Mouse (Mus musculus) B cell, adult 2 months (primary cell): ENCODE results near the gene Mrps7.
A peak's percentile ranks its signal among the peaks of the same experiment; 100 is the strongest.
"Not testable (repeated sequence)": the region's sequence is repeated elsewhere in the genome, so short reads cannot be mapped to it uniquely, and the experiment has no call there.

Experiments used
- DNase-seq, 2 experiments: peaks; one replicate each; pipeline ENCODE4 v3.0.0; 2022

Mrps7 gene

DNA sequence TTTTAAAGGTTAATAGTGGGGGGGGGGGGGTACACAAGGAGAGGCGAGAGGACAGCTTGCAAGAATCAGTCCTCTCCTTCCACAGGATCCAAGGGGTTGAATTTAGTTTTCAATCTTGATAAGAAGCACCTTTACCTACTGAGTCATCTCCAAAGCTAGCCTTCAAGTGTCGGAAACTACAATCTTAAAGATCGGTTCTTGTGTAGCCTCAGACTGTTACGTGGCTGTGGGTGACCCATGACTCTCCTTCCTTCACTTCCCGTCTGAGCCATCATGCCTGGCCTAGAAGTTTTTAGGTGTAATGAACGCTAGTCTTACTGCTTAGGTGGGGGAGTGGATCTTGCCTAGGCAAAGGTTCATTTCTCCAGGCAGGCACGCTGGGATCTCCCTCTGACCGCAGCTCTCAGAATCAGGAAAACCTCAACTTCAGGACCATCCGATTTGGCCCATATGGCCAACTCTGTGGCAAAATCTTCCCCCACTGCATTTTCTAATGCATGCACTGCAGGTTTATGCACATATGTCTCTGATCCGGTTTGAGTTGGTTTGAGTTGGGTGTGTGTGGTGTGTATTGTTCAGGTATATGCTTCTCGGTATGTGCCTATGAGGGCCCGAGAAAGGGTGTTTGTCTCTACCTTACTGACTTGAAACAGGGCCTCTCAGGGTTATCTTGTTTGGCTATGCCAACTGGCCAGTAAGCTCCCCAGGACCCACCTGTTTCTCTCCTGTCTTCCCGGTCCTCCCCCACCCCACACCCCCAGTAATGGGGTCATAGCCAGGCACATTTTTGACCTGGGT is 26.2 kb downstream of the Mrps7 start:
- peak in 1 of 2 experiments; percentile 28 for DNase-seq

DNA sequence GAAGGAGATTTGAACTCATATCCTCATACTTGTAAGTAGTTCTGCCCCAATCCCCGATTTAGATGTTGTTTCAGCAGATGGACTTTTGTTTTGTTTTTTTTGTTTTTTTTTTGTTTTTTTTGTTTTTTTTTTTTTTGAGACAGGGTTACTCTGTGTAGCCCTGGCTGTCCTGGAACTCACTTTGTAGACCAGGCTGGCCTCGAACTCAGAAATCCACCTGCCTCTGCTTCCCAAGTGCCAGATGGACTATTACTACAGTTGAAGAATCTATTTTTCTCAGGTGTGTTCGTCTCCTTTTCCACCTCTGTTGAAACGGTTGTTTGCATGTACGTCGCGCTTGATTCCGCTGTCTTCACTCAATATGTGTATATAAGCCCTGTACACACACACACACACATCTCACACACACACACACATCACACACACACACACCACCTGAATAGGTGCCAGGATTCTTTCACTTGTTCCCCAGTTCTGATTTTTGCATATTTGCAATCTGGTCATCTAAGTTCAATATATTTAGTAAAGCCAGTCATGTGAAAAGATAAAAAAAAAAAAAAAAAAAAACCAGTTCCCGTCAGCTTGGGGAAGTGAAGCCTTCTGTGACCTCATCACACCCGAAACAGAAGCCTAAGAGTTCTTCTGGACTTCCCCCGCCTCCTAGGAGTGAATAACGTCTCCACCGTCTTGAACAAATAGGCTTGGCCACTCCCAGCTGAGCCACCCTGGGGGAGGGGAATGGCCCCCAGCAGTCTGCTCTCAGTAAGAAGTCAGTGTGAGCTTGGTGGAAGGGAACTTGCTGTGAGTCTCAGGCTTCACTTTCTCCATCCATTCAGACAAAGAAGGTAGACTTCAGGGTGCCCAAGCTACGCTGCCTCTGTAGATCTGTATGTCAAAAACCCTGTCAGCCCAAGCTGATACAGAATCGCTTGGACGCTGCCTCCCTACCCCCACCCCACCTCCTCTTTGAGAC is 27.1 kb downstream of the Mrps7 start:
- peak; percentile 94 to 97 for DNase-seq

GRCm38 (mm10) chr11:115631505-115631890 is 27.8 kb downstream of the Mrps7 start:
- no peak for DNase-seq

GRCm38 (mm10) chr11:115632247-115632646 is 28.5 kb downstream of the Mrps7 start:
- peak; percentile 30 to 39 for DNase-seq

DNA sequence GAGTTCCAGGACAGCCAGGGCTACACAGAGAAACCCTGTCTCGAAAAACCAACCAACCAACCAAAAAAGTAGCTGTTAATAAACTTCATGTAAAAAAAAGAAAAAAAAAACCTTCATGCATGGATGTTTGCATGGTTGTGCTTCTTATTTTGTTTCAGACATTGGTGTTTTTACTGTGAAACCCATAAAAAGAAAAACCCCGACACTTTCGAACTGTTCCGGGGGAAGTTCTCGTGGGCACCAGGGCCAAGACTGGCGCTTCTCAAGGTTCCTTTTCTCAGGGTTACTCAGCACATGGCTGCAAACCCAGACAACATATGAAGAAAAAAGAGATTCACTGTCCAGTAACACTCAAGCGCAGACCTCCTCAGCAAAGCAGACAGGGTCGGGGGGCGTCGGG is 29.1 kb downstream of the Mrps7 start:
- peak; percentile 61 to 68 for DNase-seq

DNA sequence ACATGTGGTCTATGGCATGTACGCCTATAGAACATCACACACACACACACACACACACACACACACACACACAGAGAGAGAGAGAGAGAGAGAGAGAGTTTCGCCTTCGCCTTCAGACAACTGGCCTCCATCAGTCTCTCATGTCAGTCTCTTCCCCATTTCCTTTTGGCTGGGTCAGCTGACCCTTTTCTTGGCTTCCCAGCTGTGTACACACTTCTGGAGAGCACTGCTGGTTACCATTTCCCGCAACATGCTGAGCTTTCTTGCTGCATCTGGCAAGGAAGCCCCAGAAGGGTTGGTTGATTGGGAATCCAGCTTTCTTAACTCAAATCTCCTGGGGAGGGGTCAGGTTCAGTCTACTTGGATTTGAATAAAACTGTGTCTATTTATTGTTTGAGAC is 30.4 kb downstream of the Mrps7 start:
- DNase-seq, result peak in 1 of 2 experiments; percentile 27

DNA sequence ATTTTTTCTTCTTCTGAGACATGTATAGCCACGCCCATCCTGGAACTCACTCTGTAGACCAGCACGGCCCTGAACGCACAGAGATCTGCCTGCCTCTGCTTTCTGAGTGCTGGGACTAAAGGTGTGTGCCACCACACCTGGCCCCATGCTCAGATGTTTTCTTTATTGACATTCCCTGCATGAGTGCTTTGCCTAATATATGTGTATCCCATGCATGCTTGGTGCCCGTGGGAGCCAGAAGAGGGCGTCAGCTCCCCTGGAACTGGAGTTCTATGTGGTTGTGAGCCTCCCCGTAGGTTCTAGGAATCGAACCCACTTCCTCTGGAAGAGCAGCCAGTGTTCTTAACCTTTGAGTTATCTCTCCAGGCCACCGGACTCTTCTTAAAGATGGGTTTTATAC is 31.3 kb downstream of the Mrps7 start:
- DNase-seq, result no peak

DNA sequence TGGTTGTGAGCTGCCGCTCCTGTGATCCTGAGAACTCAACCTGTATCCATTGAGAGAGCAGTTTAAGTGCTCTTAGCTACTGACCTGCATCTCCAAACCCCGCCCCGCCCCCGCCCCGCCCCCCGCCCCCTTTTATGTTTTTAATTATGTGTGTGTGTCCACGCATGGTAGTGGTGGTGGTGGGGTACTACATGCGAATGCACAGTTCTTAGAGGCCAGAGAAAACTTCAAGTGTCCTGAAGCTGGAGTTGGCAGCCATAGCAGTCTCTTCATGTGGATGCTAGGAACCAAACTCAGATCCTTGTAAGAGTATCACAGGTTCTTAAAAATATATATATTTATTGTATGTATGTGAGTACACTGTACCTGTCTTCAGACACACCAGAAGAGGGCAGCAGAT is 31.8 kb downstream of the Mrps7 start:
- no peak for DNase-seq

- DNase-seq, result no peak
Measured at GRCm38 (mm10) chr11:115636960-115637359, 33.2 kb downstream of the Mrps7 start.

DNA sequence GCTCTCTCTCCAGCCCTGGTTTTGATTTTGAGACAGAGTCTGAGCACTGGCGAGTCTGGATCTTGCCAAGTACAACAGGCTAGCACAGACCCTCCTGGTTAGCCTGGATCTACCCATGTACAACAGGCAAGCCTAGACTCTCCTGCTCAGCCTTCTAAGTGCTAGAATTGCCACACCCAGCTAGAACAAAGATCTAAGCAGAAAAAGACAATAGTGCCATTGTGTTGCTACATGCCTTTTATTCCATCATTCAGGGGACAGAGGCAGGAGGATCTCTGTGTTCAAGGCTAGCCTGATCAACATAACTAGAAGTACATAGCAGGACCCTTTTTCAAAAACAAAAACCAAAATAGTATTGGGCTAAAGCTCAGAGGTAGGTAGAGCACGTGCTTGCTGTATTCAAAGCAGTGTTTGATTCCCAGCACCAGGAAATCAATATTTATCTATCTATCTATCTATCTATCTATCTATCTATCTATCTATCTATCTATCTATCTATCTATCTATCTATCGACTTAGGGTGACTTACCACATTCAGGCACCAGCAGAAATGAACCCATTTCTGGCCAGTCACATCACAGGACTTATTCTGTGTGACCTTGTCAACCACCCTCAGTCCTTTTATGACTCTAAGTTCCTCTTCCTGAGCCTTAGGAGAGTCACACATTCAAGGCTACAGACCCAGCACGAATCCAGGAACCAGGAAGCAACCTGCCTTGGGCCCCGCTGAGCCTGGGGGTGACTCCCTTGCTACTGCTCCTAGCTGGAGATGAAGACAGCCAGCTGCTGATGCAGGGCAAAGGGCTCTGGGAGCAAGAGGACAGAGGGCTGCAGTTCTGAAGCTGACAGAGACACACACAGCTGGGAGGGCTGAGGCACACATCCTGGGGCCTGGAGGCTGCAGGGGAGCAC is 35.0 kb downstream of the Mrps7 start:
- DNase-seq, result peak; percentile 55 to 60

DNA sequence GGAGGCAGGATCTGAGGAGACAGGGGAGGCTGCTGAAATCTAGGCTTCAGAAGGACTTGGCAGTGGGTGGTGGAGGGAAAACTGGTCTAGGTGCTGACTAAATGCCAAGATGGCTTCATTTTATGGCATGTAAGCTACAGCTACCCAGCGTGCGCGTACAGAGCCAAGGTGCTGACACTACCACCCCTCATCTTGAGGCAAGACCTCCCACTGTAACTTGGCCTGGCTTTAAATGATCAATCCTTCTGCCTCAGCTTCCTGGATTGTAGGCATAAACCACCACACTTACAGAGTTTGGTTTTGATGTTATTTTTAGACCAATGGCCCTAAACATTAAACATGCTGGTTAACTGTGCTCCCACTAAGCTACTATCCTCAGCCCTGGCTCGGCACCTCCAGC is 35.8 kb downstream of the Mrps7 start:
- DNase-seq, result no peak

DNA sequence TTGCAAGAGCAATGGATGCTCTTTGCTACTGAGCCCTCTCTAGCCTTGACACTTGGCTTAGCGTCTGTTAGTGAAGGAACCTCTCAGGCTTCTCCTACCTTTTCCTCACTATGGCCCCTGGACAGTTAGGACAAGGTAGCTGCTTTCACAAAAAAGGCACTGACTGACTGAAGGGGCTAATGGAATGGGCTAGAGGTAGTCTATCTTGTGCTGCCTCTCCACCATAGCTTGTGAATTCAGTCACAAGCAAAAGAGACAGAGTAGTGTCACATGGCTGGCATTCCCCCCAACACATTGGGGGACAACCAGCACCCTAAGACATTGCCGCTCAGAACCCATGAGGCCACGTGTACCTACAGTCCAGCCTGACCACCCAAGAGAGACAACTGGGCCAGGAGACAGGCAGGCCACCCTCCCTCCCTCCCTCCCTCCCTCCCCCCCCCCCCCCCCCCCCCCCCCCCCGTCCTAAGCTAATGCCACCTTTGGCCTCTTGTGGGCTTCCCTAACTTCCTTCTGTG is 36.6 kb downstream of the Mrps7 start:
- peak; percentile 39 to 46 for DNase-seq

- peak; percentile 89 to 91 for DNase-seq
Measured at GRCm38 (mm10) chr11:115640978-115641663, 37.4 kb downstream of the Mrps7 start.

DNA sequence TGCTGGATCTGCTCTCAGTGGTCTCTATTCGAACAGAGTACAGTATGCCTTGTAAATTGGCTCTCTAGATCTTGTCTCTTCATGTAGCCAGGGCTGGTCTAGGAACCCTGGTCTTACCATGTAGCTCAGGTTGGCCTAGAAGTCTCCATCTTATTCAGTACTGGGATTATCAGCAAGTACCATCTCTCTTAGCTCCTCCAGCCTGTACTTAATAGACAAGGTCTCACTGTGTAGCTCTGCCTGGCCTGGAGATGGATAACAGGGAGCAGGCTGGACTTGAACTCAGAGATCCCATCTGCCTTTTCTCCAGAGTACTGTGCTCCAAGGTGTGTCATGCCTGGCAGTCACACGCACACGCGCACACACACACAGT is 37.9 kb downstream of the Mrps7 start:
- no peak for DNase-seq

GRCm38 (mm10) chr11:115642705-115643104 is 39.0 kb downstream of the Mrps7 start:
- no peak for DNase-seq

GRCm38 (mm10) chr11:115643265-115643664 is 39.5 kb downstream of the Mrps7 start:
- peak in 1 of 2 experiments; percentile 49 for DNase-seq

DNA sequence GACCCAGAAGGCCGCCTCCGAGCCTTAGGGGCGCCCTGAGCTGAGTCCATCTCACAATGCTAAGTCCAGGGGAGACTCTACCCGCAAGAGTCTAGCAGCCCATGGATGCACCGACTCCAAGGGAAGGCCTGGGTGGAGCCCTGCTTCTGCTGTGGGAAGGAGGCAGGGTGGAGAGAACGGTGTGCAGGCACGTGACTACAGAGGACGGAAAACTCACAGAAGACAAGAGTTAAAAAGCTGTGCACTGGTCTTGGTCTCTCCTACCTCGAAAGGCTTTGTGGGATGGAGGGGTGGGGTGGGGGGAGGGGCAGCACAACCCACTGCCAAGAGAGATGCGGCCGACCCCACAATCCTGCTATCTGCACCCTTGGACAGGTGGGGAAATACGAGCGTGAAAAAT is 40.6 kb downstream of the Mrps7 start:
- DNase-seq, result no peak

DNA sequence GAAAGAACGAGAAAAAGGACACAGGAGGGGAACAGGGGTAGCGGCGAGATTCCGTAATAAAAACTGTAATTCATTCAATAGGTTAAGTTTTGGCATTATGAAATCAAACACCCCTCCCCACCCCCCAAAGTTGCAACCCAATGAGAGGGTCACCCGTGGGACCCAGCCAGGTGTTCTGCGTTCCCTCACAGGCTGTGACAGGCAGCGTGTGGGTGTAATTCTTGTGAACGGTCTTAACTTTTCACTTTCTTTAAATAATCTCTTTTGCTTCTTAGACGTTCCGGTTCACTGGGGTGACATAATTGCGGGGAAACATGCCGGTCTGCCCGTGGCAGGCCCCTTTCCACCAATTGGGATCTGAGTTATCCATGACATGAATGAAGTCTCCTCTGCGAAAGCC is 41.8 kb downstream of the Mrps7 start:
- not testable (repeated sequence) for DNase-seq

GRCm38 (mm10) chr11:115646439-115646838 is 42.7 kb downstream of the Mrps7 start:
- DNase-seq, result peak; percentile 59 to 61

- peak; percentile 71 to 72 for DNase-seq
Measured at GRCm38 (mm10) chr11:115647459-115647858, 43.7 kb downstream of the Mrps7 start.

GRCm38 (mm10) chr11:115649706-115650105 is 46.0 kb downstream of the Mrps7 start:
- no peak for DNase-seq

- no peak for DNase-seq
Measured at GRCm38 (mm10) chr11:115651680-115652079, 48.0 kb downstream of the Mrps7 start.
